Mouse (Mus musculus) thymus, adult 2 months (tissue): Measurements from ENCODE around the gene Dach1.

Source experiments
- CTCF ChIP-seq: fragments of 200-500 bp; IDR thresholded peaks from 2 replicates; pipeline ENCODE4 v1.5.1; 2012; ENCODE audit warnings: mild to moderate bottlenecking, control low read depth, low read length, moderate library complexity, borderline replicate concordance; ENCODE audit not compliant: control insufficient read depth, poor library complexity, insufficient read depth; ENCODE audit errors: extremely low read depth
- POLR2A ChIP-seq: fragments of 200-500 bp; IDR thresholded peaks from 2 replicates; pipeline ENCODE4 v1.6.1; 2012; ENCODE audit warnings: mild to moderate bottlenecking, low read length, control low read depth, moderate library complexity; ENCODE audit not compliant: control insufficient read depth, poor library complexity, insufficient read depth; ENCODE audit errors: extremely low read depth

GRCm38 (mm10) chr14:97829865-97830264, 339.7 kb downstream of the Dach1 start:
- TF ChIP-seq CTCF (no peak), POLR2A (no peak)
